Mouse (Mus musculus) midbrain, embryonic 11.5 days (tissue): ENCODE results near the gene Cyp4a29. TPM values are rescaled to one million over a fixed set of nuclear protein-coding genes. Genes with fewer than 3 reads are reported as not detected.
"Not testable (repeated sequence)": the region's sequence is repeated elsewhere in the genome, so short reads cannot be mapped to it uniquely, and the experiment has no call there.

Experiments used
- ATAC-seq: fragments of 200-750 bp; cut with Nextera tagmentation; 2 replicates; pipeline ENCODE4 v1.8.0; 2017; ENCODE audit warnings: moderate TSS enrichment, moderate library complexity; ENCODE audit not compliant: low FRiP score
- DNase-seq: peaks from one replicate; pipeline ENCODE4 v3.0.0; 2015; ENCODE audit warnings: low spot score; ENCODE audit errors: missing footprints
- H3K27ac ChIP-seq: fragments of 300-500 bp; sonication (generic); 2 replicates; pipeline ENCODE4 v1.5.1; 2014; ENCODE audit warnings: low read depth, low read length
- H3K27me3 ChIP-seq: fragments of 300-500 bp; sonication (generic); 2 replicates; pipeline ENCODE4 v1.6.1; 2014; ENCODE audit warnings: mild to moderate bottlenecking, low read length, moderate library complexity, mixed read lengths; ENCODE audit not compliant: control insufficient read depth, insufficient read depth
- H3K36me3 ChIP-seq: fragments of 300-500 bp; sonication (generic); 2 replicates; pipeline ENCODE4 v1.6.1; 2014; ENCODE audit warnings: mild to moderate bottlenecking, low read length, moderate library complexity, mixed read lengths; ENCODE audit not compliant: control insufficient read depth, insufficient read depth
- H3K4me1 ChIP-seq: fragments of 300-500 bp; sonication (generic); 2 replicates; pipeline ENCODE4 v1.6.1; 2014; ENCODE audit warnings: low read length; ENCODE audit not compliant: control insufficient read depth, insufficient read depth
- H3K4me2 ChIP-seq: fragments of 300-500 bp; sonication (generic); 2 replicates; pipeline ENCODE4 v1.6.1; 2014; ENCODE audit warnings: mild to moderate bottlenecking, moderate library complexity
- H3K4me3 ChIP-seq: fragments of 300-500 bp; sonication (generic); 2 replicates; pipeline ENCODE4 v1.5.1; 2014; ENCODE audit warnings: low read depth, low read length
- H3K9ac ChIP-seq: fragments of 300-500 bp; sonication (generic); 2 replicates; pipeline ENCODE4 v1.6.1; 2014; ENCODE audit warnings: low read length
- H3K9me3 ChIP-seq: fragments of 300-500 bp; sonication (generic); 2 replicates; pipeline ENCODE4 v1.6.1; 2016; ENCODE audit warnings: low read length; ENCODE audit not compliant: control insufficient read depth
- polyA plus RNA-seq: library from polyadenylated mRNA; unstranded; fragments of >200 nt; fragmentation: Nextera tagmentation; extraction: Ambion mirVana; gene quantifications from 2 replicates; pipeline ENCODE4 v1.2.1, GENCODE M21; 2014

Cyp4a29 gene
- polyA plus RNA-seq, 1 experiment from 2014 or later, result not detected

GRCm38 (mm10) chr4:115298746-115299145 lies 56.9 kb downstream of the Cyp4a29 start, which contains the start of gene Cyp4a12a:
TSS of gene Cyp4a12a (plus strand) at chr4:115299046.
- H3K4me1 ChIP-seq, ATAC-seq, H3K36me3 ChIP-seq: not testable (repeated sequence)

More at GRCm38 (mm10) chr4:115298746-115299145, 56.9 kb downstream of the Cyp4a29 start, which contains the start of gene Cyp4a12a:
- H3K4me3 ChIP-seq, DNase-seq, H3K9ac ChIP-seq, H3K4me2 ChIP-seq, H3K27me3 ChIP-seq, H3K9me3 ChIP-seq, H3K27ac ChIP-seq: not testable (repeated sequence)

Other genes with a start within 250 kb of the Cyp4a29 start
- gene Stil, start 241.9 kb upstream of the Cyp4a29 start, polyA plus RNA-seq, result 19.7 and 24.8 TPM in 2 replicates
- 18.4 and 19.8 TPM in 2 replicates for gene Tal1, start 185.7 kb upstream of the Cyp4a29 start, polyA plus RNA-seq
- gene Pdzk1ip1, start 153.4 kb upstream of the Cyp4a29 start, polyA plus RNA-seq, result 14.6 and 16.6 TPM in 2 replicates
- gene Cyp4x1, start 107.8 kb upstream of the Cyp4a29 start, polyA plus RNA-seq, result 0.90 and 1.4 TPM in 2 replicates
- not detected in 2 replicates for gene Cyp4a12a, start 57.0 kb downstream of the Cyp4a29 start, polyA plus RNA-seq
- gene Cyp4a12b, start 169.5 kb downstream of the Cyp4a29 start, polyA plus RNA-seq, result not detected in 2 replicates
- not detected in 2 replicates for gene Cyp4a30b, start 210.5 kb downstream of the Cyp4a29 start, polyA plus RNA-seq